Mouse (Mus musculus): ENCODE results near the gene Ap2a1.

- TF ChIP-seq CTCF (IDR thresholded peaks at IDR 0.05; ENCODE audit: low read depth, low read length) = no peak
- TF ChIP-seq POLR2A (IDR thresholded peaks at IDR 0.05; ENCODE audit: borderline replicate concordance, low read depth, low read length) = no peak
Observed at GRCm38 (mm10) chr7:44896499-44896898, 32.8 kb downstream of the Ap2a1 start.

Data from bone marrow macrophage, adult 2 months (primary cell).